Mouse (Mus musculus): Measurements from ENCODE around the gene Myo1h.

The Myo1h gene

DNA sequence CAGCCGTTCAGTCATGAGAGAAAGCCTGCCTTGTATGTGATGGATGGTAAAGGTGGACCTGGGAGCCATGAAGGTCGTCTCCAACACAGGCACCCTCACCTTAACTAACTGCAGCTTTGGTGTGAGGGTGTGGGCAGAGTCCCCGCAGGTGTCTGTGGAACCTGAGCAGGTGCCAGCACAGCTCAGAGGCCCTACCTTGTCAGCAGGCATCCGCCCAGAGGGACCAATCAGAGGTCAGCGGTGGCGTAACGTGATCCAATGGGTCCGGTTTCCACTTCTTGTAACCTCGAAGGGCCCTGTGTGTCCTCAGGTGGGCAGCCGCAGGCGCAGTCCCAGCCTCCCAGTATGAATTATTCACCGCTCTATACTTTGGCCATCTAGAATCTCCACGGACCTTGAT is at the start of gene Myo1h:
Gene Myo1h, plus strand, starts transcription at position 293 of the 400 bp plus-strand sequence.
- CTCF ChIA-PET, result no interaction called here

- CTCF ChIA-PET, result no interaction called here
Measured at GRCm38 (mm10) chr5:114239737-114240136, 49.2 kb upstream of the Myo1h start.

DNA sequence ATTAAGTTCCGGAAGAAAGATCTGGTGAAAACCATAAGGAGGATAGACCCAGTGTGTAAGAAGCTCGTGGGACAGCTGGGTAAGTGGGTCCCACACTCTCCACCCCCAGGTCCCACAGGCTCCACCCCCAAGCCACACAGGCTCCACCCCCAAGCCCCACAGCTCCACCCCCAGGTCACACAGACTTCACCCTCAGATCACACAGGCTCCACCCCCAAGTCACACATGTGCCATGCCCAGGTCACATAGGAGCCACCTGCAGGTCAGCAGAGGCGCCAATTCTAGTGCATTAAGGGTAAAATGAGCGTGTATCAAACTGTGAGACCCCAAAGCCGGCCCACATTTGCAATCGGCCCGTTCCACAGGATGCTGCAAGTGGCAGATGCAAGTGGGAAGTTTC is 42.5 kb upstream of the Myo1h start:
- CTCF ChIA-PET, result no interaction called here

DNA sequence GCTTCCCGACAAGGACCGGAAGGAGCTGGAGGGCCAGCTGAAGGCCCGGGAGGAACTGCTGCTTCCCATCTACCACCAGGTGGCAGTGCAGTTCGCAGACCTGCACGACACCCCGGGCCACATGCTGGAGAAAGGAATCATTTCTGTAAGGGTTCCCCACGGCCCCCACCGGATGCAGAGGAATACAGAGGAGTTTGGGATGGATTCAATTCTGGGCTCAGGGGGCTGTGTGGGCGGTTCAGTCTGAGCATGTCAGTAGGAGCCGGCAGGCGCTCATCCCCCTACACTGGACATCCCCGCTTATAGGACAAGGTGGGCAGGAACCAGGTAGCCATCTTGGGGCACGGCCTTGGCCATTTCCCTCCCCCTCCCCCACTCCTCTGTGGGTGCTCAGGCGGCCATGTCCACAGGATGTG is 40.8 kb upstream of the Myo1h start:
- CTCF ChIA-PET, result no interaction called here

DNA sequence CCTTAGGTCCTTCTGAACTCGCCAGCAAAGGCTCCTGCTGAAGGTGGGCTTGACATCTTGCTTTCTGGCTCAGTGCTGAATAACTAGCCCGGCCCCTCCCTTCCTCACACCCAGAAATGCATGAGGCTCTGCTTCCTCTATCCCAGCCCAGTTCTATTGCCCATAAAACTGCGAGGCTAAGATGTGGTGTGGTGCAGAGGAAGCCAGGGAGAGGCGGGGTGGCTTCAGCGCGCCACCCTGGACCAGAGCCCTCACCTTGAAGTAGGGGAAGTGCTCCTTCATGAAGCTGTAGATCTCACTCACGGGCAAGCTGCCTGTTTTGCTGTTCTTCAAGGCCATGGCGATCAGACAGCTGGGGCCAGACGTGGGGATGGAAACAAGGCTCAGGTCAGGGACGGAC is 29.5 kb upstream of the Myo1h start:
- CTCF ChIA-PET, result interaction anchor here (0.9 kb wide), 1 partner anchor 11 kb away, joined by 3 read pairs; no protein-coding TSS in a partner anchor

GRCm38 (mm10) chr5:114261494-114261893 is 27.5 kb upstream of the Myo1h start:
- CTCF ChIA-PET, result no interaction called here

GRCm38 (mm10) chr5:114264030-114264459 is 24.9 kb upstream of the Myo1h start:
- CTCF ChIA-PET, result no interaction called here

DNA sequence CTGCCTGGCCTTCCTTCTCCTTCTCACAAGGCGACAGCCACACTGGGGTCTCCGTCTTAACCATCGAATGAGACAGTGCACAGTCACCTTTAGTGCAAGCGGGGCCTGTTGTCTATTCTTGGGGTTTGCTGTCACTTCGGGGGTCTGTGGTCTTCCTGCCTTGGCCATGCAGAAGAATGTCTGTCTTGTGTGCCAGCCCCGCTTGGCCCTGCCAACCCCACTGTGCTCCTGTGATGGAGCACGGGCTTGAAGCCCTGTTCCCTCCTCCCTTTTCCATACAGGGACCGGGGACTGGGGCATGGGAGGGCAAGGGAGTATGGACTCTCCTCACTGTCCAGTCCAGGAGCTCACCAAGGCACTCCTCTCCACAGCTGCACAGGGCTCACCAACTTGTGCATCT is 24.2 kb upstream of the Myo1h start:
- CTCF ChIA-PET, result no interaction called here

DNA sequence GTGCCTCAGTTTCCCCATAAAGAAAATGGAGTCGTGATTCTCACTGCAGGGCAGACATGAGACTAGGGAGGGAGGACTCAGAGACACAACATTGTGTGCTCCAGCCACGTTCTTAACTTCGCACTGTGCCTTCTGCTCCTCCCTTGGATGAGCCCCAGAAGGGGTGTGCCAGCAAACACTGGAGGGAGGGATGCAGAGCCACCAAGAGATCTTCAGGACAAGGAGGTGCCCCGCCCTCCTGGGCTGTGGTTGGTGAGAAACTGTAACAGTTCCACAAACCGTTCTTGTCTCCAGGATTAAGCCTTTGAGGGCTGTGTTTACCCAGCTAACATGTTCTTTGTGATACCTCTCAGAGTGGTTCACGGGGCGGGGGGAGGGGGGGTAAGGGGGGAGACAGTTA is 20.3 kb upstream of the Myo1h start:
- CTCF ChIA-PET, result no interaction called here

GRCm38 (mm10) chr5:114269499-114269898 is 19.5 kb upstream of the Myo1h start:
- CTCF ChIA-PET, result no interaction called here

- CTCF ChIA-PET, result interaction anchor here (0.6 kb wide), 1 partner anchor 11 kb away, joined by 3 read pairs; no protein-coding TSS in a partner anchor
Measured at GRCm38 (mm10) chr5:114269984-114270383, 19.0 kb upstream of the Myo1h start.

- CTCF ChIA-PET, result no interaction called here
Measured at GRCm38 (mm10) chr5:114273693-114274402, 15.1 kb upstream of the Myo1h start, which contains the start of gene Foxn4. Gene Foxn4, minus strand, starts transcription at chr5:114273807.

DNA sequence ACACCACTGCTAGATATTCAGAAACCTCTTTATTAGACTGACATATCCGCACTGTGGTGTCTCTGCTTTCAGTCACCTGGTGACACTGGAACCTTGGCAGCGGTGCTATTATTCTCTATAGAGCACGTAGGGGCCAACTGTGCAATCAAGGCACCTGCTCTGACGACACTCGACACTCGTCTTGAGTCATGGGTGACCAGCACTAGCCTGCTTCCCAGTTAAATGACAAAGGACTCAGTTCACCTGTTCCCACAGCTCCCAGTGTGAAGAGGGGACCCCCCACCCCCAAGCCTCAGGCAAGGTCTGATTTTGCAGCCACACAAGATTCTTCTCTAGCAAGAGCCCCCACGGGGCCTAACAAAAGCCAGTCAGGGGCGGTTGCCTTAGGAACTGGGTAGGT is 13.6 kb upstream of the Myo1h start:
- CTCF ChIA-PET, result no interaction called here

GRCm38 (mm10) chr5:114275991-114276390 is 13.0 kb upstream of the Myo1h start:
- CTCF ChIA-PET, result no interaction called here

DNA sequence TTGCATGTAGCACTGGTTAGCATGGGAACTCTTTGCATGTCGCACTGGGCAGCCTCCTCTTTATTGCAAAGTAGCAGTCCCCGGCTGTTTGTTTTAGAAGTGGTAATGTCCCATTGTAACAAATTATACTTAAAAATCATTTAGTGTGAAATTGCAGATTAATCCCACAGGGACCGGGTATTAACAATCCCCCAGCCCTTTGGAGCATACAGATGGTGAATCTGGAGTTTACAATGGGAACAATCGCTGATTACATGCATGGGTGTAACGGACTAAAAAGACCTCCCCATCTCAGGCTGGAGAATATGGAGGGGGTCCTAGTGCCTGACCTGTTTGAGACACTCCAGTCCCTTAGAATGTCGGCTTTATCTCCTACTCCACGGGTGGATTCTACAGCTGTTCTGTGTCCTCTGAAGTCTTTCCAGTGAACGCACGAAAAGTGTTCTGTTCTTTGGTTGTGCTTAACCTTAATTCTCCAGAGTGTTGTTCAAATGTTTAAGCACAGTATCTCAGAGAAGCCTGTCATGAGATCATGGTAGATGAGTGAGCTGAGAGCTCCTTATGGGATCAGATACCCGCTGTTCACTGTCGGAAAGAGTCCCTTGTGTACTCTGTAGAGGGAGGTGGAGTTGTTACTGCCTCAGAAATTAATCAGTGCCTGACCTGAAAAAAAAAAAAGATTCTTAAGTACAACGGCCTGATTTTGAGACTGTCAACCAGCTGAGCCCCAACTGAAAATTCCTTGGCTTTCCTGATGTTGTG is 9.4 kb upstream of the Myo1h start:
- CTCF ChIA-PET, result no interaction called here

DNA sequence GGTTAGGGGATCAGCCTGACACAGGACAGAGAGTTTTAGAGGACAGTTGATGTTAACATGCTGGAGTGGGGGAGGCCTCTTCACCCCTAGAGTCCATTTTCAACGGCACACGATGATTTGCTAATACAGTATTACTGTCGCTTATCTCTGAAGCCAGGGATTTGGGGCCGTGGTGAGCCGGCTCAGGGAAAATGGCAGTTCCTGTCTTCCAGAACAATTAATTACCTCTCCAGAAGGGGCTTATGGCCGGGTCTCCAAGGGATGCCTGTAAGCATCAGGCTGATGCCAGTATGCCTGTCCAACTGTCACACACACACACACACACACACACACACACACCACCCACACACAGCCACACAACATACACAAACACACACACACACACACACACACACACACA is 6.6 kb upstream of the Myo1h start:
- CTCF ChIA-PET, result no interaction called here

GRCm38 (mm10) chr5:114284604-114285397 is 4.2 kb upstream of the Myo1h start:
- CTCF ChIA-PET, result interaction anchor here (0.6 kb wide), 1 partner anchor 229 kb away, joined by 19 read pairs; no protein-coding TSS in a partner anchor

DNA sequence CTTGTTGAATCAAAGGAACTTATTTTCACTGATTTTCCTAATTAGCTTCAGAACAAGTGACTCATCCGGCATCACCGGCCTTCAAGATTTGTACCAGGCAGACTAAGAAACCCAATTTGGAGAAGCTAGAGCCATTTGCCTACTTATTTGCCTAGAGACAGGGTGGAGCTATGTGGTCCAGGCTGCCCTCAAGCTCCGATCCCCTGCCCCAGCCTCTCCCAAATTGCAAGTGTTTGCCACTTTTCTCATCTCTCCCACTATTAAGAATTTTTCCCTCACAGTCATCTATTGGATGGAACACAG is 3.6 kb upstream of the Myo1h start:
- CTCF ChIA-PET, result no interaction called here

DNA sequence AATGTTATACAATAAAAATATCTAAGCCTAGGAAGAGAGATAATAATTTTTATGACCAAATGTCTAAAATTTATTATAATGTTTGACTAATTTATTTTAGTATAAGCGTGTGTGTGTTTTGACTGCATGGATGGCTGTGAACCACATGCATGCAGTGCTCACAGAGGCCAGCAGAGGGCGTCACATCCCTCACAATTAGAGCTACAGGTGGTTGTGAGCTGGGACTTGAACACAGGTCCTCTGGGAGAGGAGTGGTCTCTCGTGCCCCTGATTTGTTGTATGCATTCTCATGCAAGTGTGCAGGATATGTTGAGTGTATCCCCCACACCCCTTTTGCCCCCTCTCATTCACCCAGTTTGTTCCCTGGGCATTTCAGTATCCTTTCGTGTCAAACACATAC is 2.9 kb upstream of the Myo1h start:
- CTCF ChIA-PET, result no interaction called here

DNA sequence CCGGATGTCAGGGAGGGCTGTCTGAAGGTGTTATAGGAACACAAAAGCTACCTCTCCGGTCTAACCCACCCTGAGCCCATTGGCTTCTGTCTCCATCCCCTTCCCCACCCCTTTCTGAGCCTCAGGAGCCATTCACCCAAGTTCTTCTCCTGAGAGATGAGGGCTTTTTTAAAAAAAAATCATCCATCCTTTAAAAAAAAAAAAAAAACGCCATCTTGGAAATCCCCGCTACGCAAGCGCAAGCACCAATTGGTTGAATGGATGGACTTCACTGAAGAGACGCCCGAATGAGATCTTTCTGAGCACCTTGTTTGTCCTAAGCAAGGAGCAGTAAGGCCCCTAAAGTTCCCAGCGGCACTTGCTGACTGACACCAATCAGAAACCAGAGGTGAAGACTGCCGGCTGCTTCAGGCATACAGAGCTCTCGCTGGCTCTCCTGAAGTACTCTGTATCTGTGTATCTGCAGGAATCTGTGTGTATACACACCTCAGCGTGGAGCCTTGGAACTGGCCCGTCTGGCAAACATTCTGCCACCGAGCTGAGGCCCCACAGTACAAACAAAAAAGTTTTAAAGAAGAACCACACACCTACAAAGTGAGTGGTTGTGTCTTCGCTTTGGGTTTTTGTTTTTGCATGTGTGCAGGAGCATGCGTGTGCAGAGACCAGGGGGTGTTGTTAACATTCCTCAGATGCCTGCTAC is 1.9 kb upstream of the Myo1h start:
- CTCF ChIA-PET, result interaction anchor here (0.7 kb wide), 1 partner anchor 36 kb away, joined by 4 read pairs; no protein-coding TSS in a partner anchor

DNA sequence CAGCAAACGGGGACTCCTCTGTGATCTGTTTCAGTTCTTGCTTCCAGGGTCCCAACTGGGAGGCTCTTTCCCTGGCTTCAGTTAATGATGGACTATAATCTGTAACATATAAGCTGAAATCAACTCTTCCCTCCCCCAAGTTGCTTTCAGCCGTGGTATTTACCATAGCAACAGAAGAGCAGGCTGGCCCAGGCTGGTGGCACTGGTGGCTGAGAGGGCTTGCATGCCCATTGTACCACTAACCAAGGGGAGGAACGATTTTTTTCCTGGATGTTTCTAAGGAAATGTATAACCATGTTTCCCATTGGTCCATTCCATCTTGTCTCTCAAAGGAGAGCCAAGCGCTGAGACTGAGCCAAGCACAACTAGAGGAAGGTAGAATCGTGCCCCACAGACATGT is 570 bp upstream of the Myo1h start:
- CTCF ChIA-PET, result no interaction called here

GRCm38 (mm10) chr5:114290004-114290403 is 1.0 kb downstream of the Myo1h start:
- CTCF ChIA-PET, result no interaction called here

All from spleen, embryonic (tissue).